In genomic region chrX:57166549-57166948, GRCm38 (mm10) we compare ENCODE assay signal across 19 mouse cellular contexts. TPM values are rescaled to one million over a fixed set of nuclear protein-coding genes. Genes with fewer than 3 reads are reported as not detected.
DNase-seq lines count a peak whose midpoint lies in the region; ATAC-seq and TF ChIP-seq lines count a peak whose summit lies in the region.
"Had no signal": no experiment of that assay in that cellular context is flagged by ENCODE, and none has a peak within 500 bp of the region (broad histone marks: within the 10 kb centered on the region; RNA-seq: fewer than 3 reads in every experiment).

No protein-coding gene starts in this region.

- TF ChIP-seq EP300 in liver, postnatal 0 days (IDR thresholded peaks at IDR 0.05; ENCODE audit: low read depth): no peak

- no peak overlapping the region for H3K9ac ChIP-seq in liver, adult 2 months (ENCODE audit: low read depth, low read length)
- no peak overlapping the region for H3K9ac ChIP-seq in liver, postnatal 0 days (replicated peaks)
- H3K9ac ChIP-seq: heart, embryonic 13.5 days; hindbrain, embryonic 12.5 days; kidney, embryonic 15.5 days; midbrain, embryonic 12.5 days; neural tube, embryonic 13.5 days had no signal

- DNase-seq in adrenal gland, postnatal 10 days: peak; percentile 1
- DNase-seq in adrenal gland, postnatal 14 days: no peak
- DNase-seq in liver, adult 2 months (ENCODE audit: extremely low read depth, low read depth, low spot score): peak; percentile 22
- no peak for DNase-seq in liver, postnatal 0 days
- peak; percentile 38 for DNase-seq in thymus, postnatal 0 days (ENCODE audit: low spot score)
- DNase-seq in cerebellum, adult 2 months: no peak
- DNase-seq in cerebellum, adult 11-12 months: no peak
- DNase-seq: gastrocnemius, postnatal 10 days; right cerebral cortex, adult 18-20 months had no signal

- no peak overlapping the region for H3K4me3 ChIP-seq in liver, adult 2 months (ENCODE audit: insufficient read depth, low read depth, low read length)
- H3K4me3 ChIP-seq in liver, postnatal 0 days (ENCODE audit: low read depth, low read length): no peak overlapping the region
- no peak overlapping the region for H3K4me3 ChIP-seq in cerebellum, adult 2 months (replicated peaks; ENCODE audit: insufficient read depth, low read depth, low read length)
- H3K4me3 ChIP-seq: embryonic facial prominence, embryonic 10.5 days; heart, embryonic 13.5 days; hindbrain, embryonic 12.5 days; kidney, embryonic 15.5 days; limb, embryonic 10.5 days; midbrain, embryonic 12.5 days; neural tube, embryonic 13.5 days had no signal

- no peak overlapping the region for H3K27ac ChIP-seq in liver, adult 2 months (replicated peaks; ENCODE audit: insufficient read depth, low read depth, low read length)
- no peak overlapping the region for H3K27ac ChIP-seq in liver, postnatal 0 days (ENCODE audit: low read depth)
- H3K27ac ChIP-seq in cerebellum, adult 2 months (ENCODE audit: insufficient read depth, low read length): no peak overlapping the region
- H3K27ac ChIP-seq: embryonic facial prominence, embryonic 10.5 days; heart, embryonic 13.5 days; hindbrain, embryonic 12.5 days; kidney, embryonic 15.5 days; limb, embryonic 10.5 days; midbrain, embryonic 12.5 days; neural tube, embryonic 13.5 days had no signal

- no peak for ATAC-seq in liver, postnatal 0 days
- 0 out of 2 replicates have a peak, but pooled peaks have one; percentile 15 for ATAC-seq in common myeloid progenitor, adult 5-6 weeks (replicated peaks; ENCODE audit: low read depth, poor library complexity, severe bottlenecking)

- TF ChIP-seq POLR2A in liver, adult 2 months (IDR thresholded peaks at IDR 0.05; ENCODE audit: extremely low read depth, insufficient read depth, low read length): no peak
- no peak for TF ChIP-seq POLR2A in cerebellum, adult 2 months (IDR thresholded peaks at IDR 0.05; ENCODE audit: borderline replicate concordance, insufficient read depth, low read length)

- no peaks in the 10 kb centered on the region for H3K79me2 ChIP-seq in liver, adult 2 months (ENCODE audit: control insufficient read depth, insufficient read depth, low read length)

- H3K36me3 ChIP-seq in liver, adult 2 months (ENCODE audit: control insufficient read depth, insufficient read depth, low read length): no peaks in the 10 kb centered on the region
- H3K36me3 ChIP-seq in liver, postnatal 0 days (replicated peaks; ENCODE audit: insufficient read depth, low read length): no peaks in the 10 kb centered on the region
- H3K36me3 ChIP-seq: embryonic facial prominence, embryonic 10.5 days; heart, embryonic 13.5 days; hindbrain, embryonic 12.5 days; kidney, embryonic 15.5 days; limb, embryonic 10.5 days; midbrain, embryonic 12.5 days; neural tube, embryonic 13.5 days had no signal

- H3K4me1 ChIP-seq in liver, adult 2 months (ENCODE audit: control insufficient read depth, insufficient read depth, low read length): no peaks in the 10 kb centered on the region
- H3K4me1 ChIP-seq in liver, postnatal 0 days (ENCODE audit: insufficient read depth): no peaks in the 10 kb centered on the region
- no peaks in the 10 kb centered on the region for H3K4me1 ChIP-seq in cerebellum, adult 2 months (ENCODE audit: control insufficient read depth, insufficient read depth, low read length)
- H3K4me1 ChIP-seq: embryonic facial prominence, embryonic 10.5 days; heart, embryonic 13.5 days; hindbrain, embryonic 12.5 days; kidney, embryonic 15.5 days; limb, embryonic 10.5 days; midbrain, embryonic 12.5 days; neural tube, embryonic 13.5 days had no signal

- H3K4me2 ChIP-seq in liver, postnatal 0 days (ENCODE audit: low read depth, low read length): no peak overlapping the region
- H3K4me2 ChIP-seq: heart, embryonic 13.5 days; hindbrain, embryonic 12.5 days; kidney, embryonic 15.5 days; midbrain, embryonic 12.5 days; neural tube, embryonic 13.5 days had no signal

- 54% methylated on average over 1 of the region's 1 CpGs for WGBS in liver, adult 2 months
- 50% methylated on average over 1 of the region's 1 CpGs for WGBS in liver, postnatal 0 days (ENCODE audit: insufficient replicate concordance)
- 6% methylated on average over 1 of the region's 1 CpGs for WGBS in cerebellum, adult 2 months

- H3K9me3 ChIP-seq in liver, postnatal 0 days (ENCODE audit: low read length): no peaks in the 10 kb centered on the region
- H3K9me3 ChIP-seq: embryonic facial prominence, embryonic 10.5 days; heart, embryonic 13.5 days; hindbrain, embryonic 12.5 days; kidney, embryonic 15.5 days; limb, embryonic 10.5 days; midbrain, embryonic 12.5 days; neural tube, embryonic 13.5 days had no signal

- 0 out of 2 replicates have a peak, but pooled peaks have one; percentile 6 for TF ChIP-seq CTCF in liver, adult 2 months (IDR thresholded peaks at IDR 0.05; ENCODE audit: low read depth, low read length)
- TF ChIP-seq CTCF in liver, postnatal 0 days (IDR thresholded peaks at IDR 0.05; ENCODE audit: low read depth): no peak
- no peak for TF ChIP-seq CTCF in cerebellum, adult 2 months (IDR thresholded peaks at IDR 0.05; ENCODE audit: borderline replicate concordance, insufficient read depth, low read depth, low read length)

- no peaks in the 10 kb centered on the region for H3K27me3 ChIP-seq in liver, adult 2 months (ENCODE audit: control insufficient read depth, insufficient read depth, low read length)
- no peaks in the 10 kb centered on the region for H3K27me3 ChIP-seq in liver, postnatal 0 days (ENCODE audit: insufficient read depth, low read length)
- H3K27me3 ChIP-seq in cerebellum, adult 2 months (ENCODE audit: control insufficient read depth, insufficient read depth, low read length): no peaks in the 10 kb centered on the region
- H3K27me3 ChIP-seq: heart, embryonic 13.5 days; hindbrain, embryonic 12.5 days; kidney, embryonic 15.5 days; midbrain, embryonic 12.5 days; neural tube, embryonic 13.5 days had no signal

RNA-seq across cellular contexts. Expression of gene Cd40lg, which starts 45.4 kb away (rescaled TPM):
- total RNA-seq in adrenal gland, postnatal 10 days (2021): under 1 TPM in 1 of 2 experiments, not detected in 1; 0.24 TPM
- total RNA-seq in adrenal gland, postnatal 14 days (2021): 1.4 TPM in 1 of 2 replicates, not detected in the other
- total RNA-seq in liver, adult 2 months (2014; rRNA removed): 0.07 and 0.18 TPM in 2 replicates
- polyA plus RNA-seq in liver, adult 2 months (2012; rRNA removed): 0.11 TPM in 1 of 2 replicates, not detected in the other
- not detected in 2 replicates for polyA plus RNA-seq in liver, postnatal 0 days (2015; fragmentation: Nextera tagmentation; extraction: Ambion mirVana)
- not detected in 2 replicates for total RNA-seq in common myeloid progenitor, adult 5-6 weeks (2017)
- 3.1 and 4.3 TPM in 2 replicates for polyA plus RNA-seq in thymus, postnatal 0 days (2015; fragmentation: Nextera tagmentation; extraction: Ambion mirVana)
- polyA plus RNA-seq in cerebellum, adult 2 months (2012; rRNA removed): not detected in 2 replicates
- total RNA-seq: gastrocnemius, postnatal 10 days had no signal
- polyA plus RNA-seq: embryonic facial prominence, embryonic 10.5 days; forebrain, embryonic 11.5 days; heart, embryonic 13.5 days; hindbrain, embryonic 12.5 days; kidney, embryonic 15.5 days; limb, embryonic 10.5 days; liver, embryonic 16.5 days; midbrain, embryonic 12.5 days; neural tube, embryonic 13.5 days had no signal

Comparison
In these comparisons a context has a peak if more than half of its experiments do, and no peak if none do; other contexts are left out.
1. DNase-seq: peak in adrenal gland, postnatal 10 days (single experiment), liver, adult 2 months (single experiment) and thymus, postnatal 0 days (single experiment); none in adrenal gland, postnatal 14 days (single experiment), liver, postnatal 0 days (single experiment), cerebellum, adult 2 months (0 of 2) and cerebellum, adult 11-12 months (single experiment).